In genomic region chr14:57883341-57883740, GRCm38 (mm10) we compare ENCODE assay signal across 16 mouse cellular contexts. TPM values are rescaled to one million over a fixed set of nuclear protein-coding genes. Genes with fewer than 3 reads are reported as not detected.
DNase-seq lines count a peak whose midpoint lies in the region; ATAC-seq and TF ChIP-seq lines count a peak whose summit lies in the region.
"Had no signal": no experiment of that assay in that cellular context is flagged by ENCODE, and none has a peak within 500 bp of the region (broad histone marks: within the 10 kb centered on the region; RNA-seq: fewer than 3 reads in every experiment).

No protein-coding gene starts in this region.

- WGBS in embryonic facial prominence, embryonic 14.5 days: 85% methylated on average over 3 of the region's 3 CpGs
- 89% methylated on average over 3 of the region's 3 CpGs for WGBS in embryonic facial prominence, embryonic 10.5 days
- WGBS in lung, embryonic 16.5 days: 75% methylated on average over 3 of the region's 3 CpGs
- WGBS in stomach, embryonic 16.5 days: 69% methylated on average over 3 of the region's 3 CpGs

- DNase-seq in embryonic facial prominence, embryonic 14.5 days (ENCODE audit: low spot score): peak; percentile 61
- DNase-seq in embryonic facial prominence, embryonic 10.5 days (ENCODE audit: low spot score): no peak
- DNase-seq in urinary bladder, postnatal 14 days (ENCODE audit: low spot score): peak; percentile 70
- no peak for DNase-seq in urinary bladder, postnatal 10 days (ENCODE audit: low spot score)
- no peak for DNase-seq in spleen, adult 12 weeks (ENCODE audit: low spot score)
- no peak for DNase-seq in left cerebral cortex, adult 2 months (ENCODE audit: extremely low spot score in 1 of 2, low spot score in 2 of 2)
- DNase-seq: cerebellum, adult 8-10 months; heart, adult 18-20 months; heart, postnatal 14 days; thymus, adult 2 months had no signal

- H3K4me1 ChIP-seq in embryonic facial prominence, embryonic 14.5 days (ENCODE audit: control insufficient read depth, insufficient read depth, low read length): no peaks in the 10 kb centered on the region
- peaks cover 10% of the 10 kb centered on the region; the same call in 1 of the 2 replicates for H3K4me1 ChIP-seq in embryonic facial prominence, embryonic 10.5 days
- peaks cover 29% of the 10 kb centered on the region for H3K4me1 ChIP-seq in lung, embryonic 16.5 days (replicated peaks; ENCODE audit: control insufficient read depth, insufficient read depth, low read length)
- H3K4me1 ChIP-seq in stomach, embryonic 16.5 days (ENCODE audit: control insufficient read depth, insufficient read depth, low read length): peaks cover 28% of the 10 kb centered on the region

- 0 out of 2 replicates have a peak overlapping the region, but pooled peaks have one; percentile 33 for H3K27ac ChIP-seq in embryonic facial prominence, embryonic 14.5 days (replicated peaks; ENCODE audit: low read depth, low read length)
- no peak overlapping the region for H3K27ac ChIP-seq in embryonic facial prominence, embryonic 10.5 days (replicated peaks)
- peak overlapping the region; percentile 51 for H3K27ac ChIP-seq in lung, embryonic 16.5 days (ENCODE audit: low read length)
- H3K27ac ChIP-seq in stomach, embryonic 16.5 days (ENCODE audit: low read length): peak overlapping the region; percentile 66
- H3K27ac ChIP-seq in left cerebral cortex, adult 2 months: no peak overlapping the region
- H3K27ac ChIP-seq: forebrain, embryonic 13.5 days; midbrain, embryonic 15.5 days had no signal

- TF ChIP-seq CTCF in left cerebral cortex, adult 2 months (IDR thresholded peaks at IDR 0.05): no peak

- no peak overlapping the region for H3K4me2 ChIP-seq in embryonic facial prominence, embryonic 14.5 days (ENCODE audit: low read depth, low read length)
- no peak overlapping the region for H3K4me2 ChIP-seq in lung, embryonic 16.5 days (ENCODE audit: low read depth, low read length)
- H3K4me2 ChIP-seq in stomach, embryonic 16.5 days (ENCODE audit: low read depth, low read length): 0 out of 2 replicates have a peak overlapping the region, but pooled peaks have one; percentile 14
- H3K4me2 ChIP-seq: forebrain, embryonic 13.5 days; liver, embryonic 11.5 days; midbrain, embryonic 15.5 days had no signal

- ATAC-seq in embryonic facial prominence, embryonic 14.5 days (ENCODE audit: low read depth): no peak
- ATAC-seq in lung, embryonic 16.5 days (ENCODE audit: low read depth): peak; percentile 48
- peak; percentile 69; the same call in 1 of the 2 replicates for ATAC-seq in stomach, embryonic 16.5 days (ENCODE audit: insufficient read depth, low FRiP score)
- ATAC-seq: forebrain, embryonic 13.5 days; hindbrain, embryonic 16.5 days; midbrain, embryonic 15.5 days had no signal

- no peaks in the 10 kb centered on the region for H3K36me3 ChIP-seq in embryonic facial prominence, embryonic 14.5 days (ENCODE audit: control insufficient read depth, insufficient read depth, low read length)
- peaks cover 21% of the 10 kb centered on the region for H3K36me3 ChIP-seq in embryonic facial prominence, embryonic 10.5 days (replicated peaks)
- no peaks in the 10 kb centered on the region for H3K36me3 ChIP-seq in lung, embryonic 16.5 days (ENCODE audit: control insufficient read depth, insufficient read depth, low read length)
- no peaks in the 10 kb centered on the region for H3K36me3 ChIP-seq in stomach, embryonic 16.5 days (ENCODE audit: control insufficient read depth, insufficient read depth, low read length)
- H3K36me3 ChIP-seq: midbrain, embryonic 15.5 days had no signal

- no peak overlapping the region for H3K4me3 ChIP-seq in embryonic facial prominence, embryonic 14.5 days (ENCODE audit: low read depth, low read length)
- H3K4me3 ChIP-seq in embryonic facial prominence, embryonic 10.5 days: no peak overlapping the region
- H3K4me3 ChIP-seq in lung, embryonic 16.5 days (ENCODE audit: low read length): no peak overlapping the region
- H3K4me3 ChIP-seq in stomach, embryonic 16.5 days (replicated peaks; ENCODE audit: low read length): no peak overlapping the region
- H3K4me3 ChIP-seq in left cerebral cortex, adult 2 months: no peak overlapping the region
- H3K4me3 ChIP-seq: forebrain, embryonic 13.5 days; midbrain, embryonic 15.5 days had no signal

- H3K9me3 ChIP-seq in embryonic facial prominence, embryonic 14.5 days (ENCODE audit: control insufficient read depth, low read length): no peaks in the 10 kb centered on the region
- no peaks in the 10 kb centered on the region for H3K9me3 ChIP-seq in embryonic facial prominence, embryonic 10.5 days
- H3K9me3 ChIP-seq in lung, embryonic 16.5 days (ENCODE audit: control insufficient read depth, low read length): no peaks in the 10 kb centered on the region
- H3K9me3 ChIP-seq in stomach, embryonic 16.5 days (replicated peaks; ENCODE audit: control insufficient read depth, low read length): no peaks in the 10 kb centered on the region
- H3K9me3 ChIP-seq: forebrain, embryonic 13.5 days; midbrain, embryonic 15.5 days had no signal

- H3K27me3 ChIP-seq in embryonic facial prominence, embryonic 14.5 days (replicated peaks; ENCODE audit: control insufficient read depth, insufficient read depth, low read length): no peaks in the 10 kb centered on the region
- no peaks in the 10 kb centered on the region for H3K27me3 ChIP-seq in embryonic facial prominence, embryonic 10.5 days (replicated peaks; ENCODE audit: low read depth, poor library complexity, severe bottlenecking)
- no peaks in the 10 kb centered on the region for H3K27me3 ChIP-seq in lung, embryonic 16.5 days (ENCODE audit: control insufficient read depth, insufficient read depth, low read depth, low read length)
- H3K27me3 ChIP-seq in stomach, embryonic 16.5 days (ENCODE audit: control insufficient read depth, insufficient read depth, low read length): no peaks in the 10 kb centered on the region
- H3K27me3 ChIP-seq: forebrain, embryonic 13.5 days; midbrain, embryonic 15.5 days had no signal

- H3K9ac ChIP-seq in embryonic facial prominence, embryonic 14.5 days (ENCODE audit: low read depth, low read length): no peak overlapping the region
- H3K9ac ChIP-seq in lung, embryonic 16.5 days (ENCODE audit: low read length): no peak overlapping the region
- H3K9ac ChIP-seq in stomach, embryonic 16.5 days (ENCODE audit: low read length): no peak overlapping the region
- H3K9ac ChIP-seq: forebrain, embryonic 13.5 days; midbrain, embryonic 15.5 days had no signal

- intact Hi-C loops in left cerebral cortex, adult 2 months (cut with DNase I): no loop called here

RNA-seq across cellular contexts. Expression of gene Zdhhc20, which starts 6.7 kb away (rescaled TPM):
- polyA plus RNA-seq in embryonic facial prominence, embryonic 14.5 days (2014; fragmentation: Nextera tagmentation; extraction: Ambion mirVana): 49.6 and 52.8 TPM in 2 replicates
- 52.6 and 59.1 TPM in 2 replicates for polyA plus RNA-seq in embryonic facial prominence, embryonic 10.5 days (2016; fragmentation: Nextera tagmentation; extraction: Ambion mirVana)
- 72.3 and 76.2 TPM in 2 replicates for polyA plus RNA-seq in lung, embryonic 16.5 days (2015; fragmentation: Nextera tagmentation; extraction: Ambion mirVana)
- polyA plus RNA-seq in stomach, embryonic 16.5 days (2015; fragmentation: Nextera tagmentation; extraction: Ambion mirVana): 68.6 and 71.2 TPM in 2 replicates
- 10 to 100 TPM; 35.2 to 37.4 TPM for total RNA-seq in left cerebral cortex, adult 2 months (2021)

RNA-seq across cellular contexts. Expression of gene Mrpl57, which starts 57.3 kb away (rescaled TPM):
- 151 and 161 TPM in 2 replicates for polyA plus RNA-seq in embryonic facial prominence, embryonic 14.5 days (2014; fragmentation: Nextera tagmentation; extraction: Ambion mirVana)
- polyA plus RNA-seq in embryonic facial prominence, embryonic 10.5 days (2016; fragmentation: Nextera tagmentation; extraction: Ambion mirVana): 140 and 149 TPM in 2 replicates
- 148 and 151 TPM in 2 replicates for polyA plus RNA-seq in lung, embryonic 16.5 days (2015; fragmentation: Nextera tagmentation; extraction: Ambion mirVana)
- polyA plus RNA-seq in stomach, embryonic 16.5 days (2015; fragmentation: Nextera tagmentation; extraction: Ambion mirVana): 157 and 167 TPM in 2 replicates
- 10 to 100 TPM; 58.9 to 60.3 TPM for total RNA-seq in left cerebral cortex, adult 2 months (2021)

RNA-seq across cellular contexts. Expression of gene Ska3, which starts 57.4 kb away (rescaled TPM):
- polyA plus RNA-seq in embryonic facial prominence, embryonic 14.5 days (2014; fragmentation: Nextera tagmentation; extraction: Ambion mirVana): 15.3 and 17.2 TPM in 2 replicates
- 58.9 and 62.5 TPM in 2 replicates for polyA plus RNA-seq in embryonic facial prominence, embryonic 10.5 days (2016; fragmentation: Nextera tagmentation; extraction: Ambion mirVana)
- 38.0 and 43.8 TPM in 2 replicates for polyA plus RNA-seq in lung, embryonic 16.5 days (2015; fragmentation: Nextera tagmentation; extraction: Ambion mirVana)
- polyA plus RNA-seq in stomach, embryonic 16.5 days (2015; fragmentation: Nextera tagmentation; extraction: Ambion mirVana): 27.7 and 28.0 TPM in 2 replicates
- total RNA-seq in left cerebral cortex, adult 2 months (2021): under 1 TPM; 0.72 to 0.89 TPM

Comparison
In these comparisons a context has a peak if more than half of its experiments do, and no peak if none do; other contexts are left out.
1. DNase-seq: peak in embryonic facial prominence, embryonic 14.5 days (single experiment) and urinary bladder, postnatal 14 days (single experiment); none in embryonic facial prominence, embryonic 10.5 days (single experiment), urinary bladder, postnatal 10 days (single experiment), spleen, adult 12 weeks (single experiment) and left cerebral cortex, adult 2 months (0 of 2).
2. H3K27ac ChIP-seq: peak in embryonic facial prominence, embryonic 14.5 days (single experiment), lung, embryonic 16.5 days (single experiment) and stomach, embryonic 16.5 days (single experiment); none in embryonic facial prominence, embryonic 10.5 days (single experiment) and left cerebral cortex, adult 2 months (single experiment).